Mouse (Mus musculus) heart, embryonic 14.5 days (tissue): ENCODE results near the gene Olfr376. TPM values are rescaled to one million over a fixed set of nuclear protein-coding genes. Genes with fewer than 3 reads are reported as not detected.

Source experiments
- ATAC-seq: fragments of 200-750 bp; cut with Nextera tagmentation; 2 replicates; pipeline ENCODE4 v1.8.0; 2017; ENCODE audit warnings: low read depth, moderate TSS enrichment; ENCODE audit not compliant: insufficient number of reproducible peaks, insufficient read depth, low FRiP score
- H3K27ac ChIP-seq, 2 experiments: fragments of 200-500 bp in 1 of 2; fragments of 300-500 bp in 1 of 2; sonication (generic) in 1 of 2; replicated peaks in 1 of 2; 2 replicates each; pipeline ENCODE4 v1.5.1; 2012 to 2014; ENCODE audit warnings: low read depth in 2 of 2, low read length in 2 of 2, control low read depth in 1 of 2, mild to moderate bottlenecking in 1 of 2, mixed read lengths in 1 of 2; ENCODE audit not compliant: control insufficient read depth in 1 of 2, insufficient read depth in 1 of 2
- H3K27me3 ChIP-seq: fragments of 300-500 bp; sonication (generic); 2 replicates; pipeline ENCODE4 v1.6.1; 2014; ENCODE audit warnings: mild to moderate bottlenecking, low read length, control low read depth; ENCODE audit not compliant: control insufficient read depth, insufficient read depth
- H3K36me3 ChIP-seq: fragments of 300-500 bp; sonication (generic); 2 replicates; pipeline ENCODE4 v1.6.1; 2014; ENCODE audit warnings: mild to moderate bottlenecking, control low read depth, low read length, mixed read lengths; ENCODE audit not compliant: control insufficient read depth, insufficient read depth
- H3K4me1 ChIP-seq, 2 experiments: fragments of 200-500 bp in 1 of 2; fragments of 300-500 bp in 1 of 2; sonication (generic) in 1 of 2; 2 replicates each; pipeline ENCODE4 v1.6.1; 2012 to 2014; ENCODE audit warnings: low read length in 2 of 2, control low read depth in 1 of 2, mixed read lengths in 1 of 2; ENCODE audit not compliant: control insufficient read depth in 2 of 2, insufficient read depth in 2 of 2
- H3K4me2 ChIP-seq: fragments of 300-500 bp; sonication (generic); 2 replicates; pipeline ENCODE4 v1.6.1; 2014; ENCODE audit warnings: mild to moderate bottlenecking, low read length
- H3K4me3 ChIP-seq, 2 experiments: fragments of 200-500 bp in 1 of 2; fragments of 300-500 bp in 1 of 2; sonication (generic) in 1 of 2; 2 replicates each; pipeline ENCODE4 v1.5.1; 2012 to 2014; ENCODE audit warnings: low read length in 2 of 2, mild to moderate bottlenecking in 2 of 2, control low read depth in 1 of 2, low read depth in 1 of 2, moderate library complexity in 1 of 2; ENCODE audit not compliant: control insufficient read depth in 1 of 2, insufficient read depth in 1 of 2
- H3K9ac ChIP-seq: fragments of 300-500 bp; sonication (generic); 2 replicates; pipeline ENCODE4 v1.6.1; 2014; ENCODE audit warnings: mild to moderate bottlenecking, low read length
- H3K9me3 ChIP-seq: fragments of 300-500 bp; sonication (generic); 2 replicates; pipeline ENCODE4 v1.6.1; 2016; ENCODE audit warnings: low read length, control low read depth; ENCODE audit not compliant: control insufficient read depth
- WGBS: fragments of 180-500 bp; shearing (Covaris S2); extraction: QIAGEN DNeasy Blood & Tissue Kit; methylation state at CpG from one replicate; pipeline ENCODE4 v1.1.7; 2014; 5-methylcytosine and 5-hydroxymethylcytosine counted together
- polyA plus RNA-seq: library from polyadenylated mRNA; unstranded; fragments of >200 nt; fragmentation: Nextera tagmentation; extraction: Ambion mirVana; gene quantifications from 2 replicates; pipeline ENCODE4 v1.2.1, GENCODE M21; 2014

Olfr376 gene
- polyA plus RNA-seq, 1 experiment from 2014 or later: not detected

DNA sequence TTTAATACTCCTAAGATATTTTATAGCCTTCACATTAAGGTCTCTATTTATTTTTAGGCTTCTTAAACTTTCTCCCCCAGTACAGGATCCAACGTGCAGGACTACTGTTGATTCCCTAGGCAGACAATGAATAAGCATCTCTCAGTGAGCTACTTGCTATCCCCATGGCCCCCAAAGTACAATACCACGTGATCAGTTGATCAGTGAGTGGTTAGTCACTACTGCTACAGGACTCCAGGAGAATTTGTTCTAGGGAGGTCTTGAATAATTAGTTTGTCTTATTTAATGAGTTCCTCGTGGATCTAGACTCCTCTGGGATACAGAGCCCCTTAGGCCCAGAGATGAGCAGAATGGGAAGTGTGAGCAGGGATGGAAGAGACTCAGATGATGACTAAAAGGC is 20.6 kb upstream of the Olfr376 start, which contains the start of gene Olfr20:
Gene Olfr20, plus strand, starts transcription at position 301 of the 400 bp plus-strand sequence.
- WGBS: 36% methylated on average over 3 of the region's 3 CpGs
- H3K9ac ChIP-seq: no peak within 1 kb of the TSS
- ATAC-seq: no peak
- H3K27ac ChIP-seq: no peak within 1 kb of the TSS
- H3K4me2 ChIP-seq: no peak within 1 kb of the TSS
- H3K4me1 ChIP-seq: no peaks in the 10 kb centered on the region
- H3K4me3 ChIP-seq: no peak within 1 kb of the TSS
- no peaks in the 10 kb centered on the region for H3K27me3 ChIP-seq
- H3K9me3 ChIP-seq: no peaks in the 10 kb centered on the region
- no peaks in the 10 kb centered on the region for H3K36me3 ChIP-seq

DNA sequence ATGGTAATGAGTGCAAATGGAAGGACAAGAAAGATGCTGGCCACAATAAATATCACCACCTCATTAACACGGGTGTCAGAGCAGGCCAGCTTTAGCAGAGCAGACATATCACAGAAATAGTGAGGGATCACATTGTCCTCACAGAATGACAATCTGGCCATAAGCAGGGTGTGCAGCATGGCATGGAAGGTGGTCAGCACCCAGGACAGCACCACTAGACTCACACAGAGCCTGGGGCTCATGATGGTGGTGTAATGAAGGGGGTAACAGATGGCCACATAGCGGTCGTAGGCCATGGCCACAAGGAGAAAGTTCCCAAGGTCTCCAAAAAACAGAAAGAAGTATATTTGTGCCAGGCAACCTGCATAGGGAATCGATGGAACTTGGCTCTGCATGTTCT is 24.3 kb downstream of the Olfr376 start:
- Histone ChIP-seq H3K9ac (no peak overlapping the region), H3K36me3 (no peaks in the 10 kb centered on the region), H3K4me2 (no peak overlapping the region), H3K9me3 (0 out of 2 replicates have a peak, but pooled peaks cover 4% of the 10 kb centered on the region), H3K27ac (no peak overlapping the region), H3K4me3 (no peak overlapping the region), H3K27me3 (no peaks in the 10 kb centered on the region), H3K4me1 (no peaks in the 10 kb centered on the region)
- no peak for ATAC-seq
- 69% methylated on average over 4 of the region's 4 CpGs for WGBS

GRCm38 (mm10) chr11:73399514-73399913 is 28.5 kb downstream of the Olfr376 start, which contains the start of gene Olfr1:
Olfr1 (minus strand) TSS chr11:73399614.
- no peaks in the 10 kb centered on the region for H3K4me1 ChIP-seq
- no peak for ATAC-seq
- no peaks in the 10 kb centered on the region for H3K36me3 ChIP-seq
- no peak within 1 kb of the TSS for H3K4me2 ChIP-seq
- no peak within 1 kb of the TSS for H3K4me3 ChIP-seq
- H3K27me3 ChIP-seq: no peaks in the 10 kb centered on the region
- H3K9me3 ChIP-seq: 0 out of 2 replicates have a peak, but pooled peaks cover 4% of the 10 kb centered on the region
- no peak within 1 kb of the TSS for H3K9ac ChIP-seq
- H3K27ac ChIP-seq: no peak within 1 kb of the TSS

Other genes with a start within 250 kb of the Olfr376 start
- 7.9 and 8.8 TPM in 2 replicates for gene Haspin, start 233.0 kb upstream of the Olfr376 start, polyA plus RNA-seq
- gene P2rx5, start 210.8 kb upstream of the Olfr376 start, polyA plus RNA-seq: 1.3 and 1.6 TPM in 2 replicates
- gene Emc6, start 194.2 kb upstream of the Olfr376 start, polyA plus RNA-seq: 114 and 121 TPM in 2 replicates
- gene Tax1bp3, start 194.2 kb upstream of the Olfr376 start, polyA plus RNA-seq: 270 TPM in 2 replicates
- 12.3 and 14.0 TPM in 2 replicates for gene Ctns, start 172.2 kb upstream of the Olfr376 start, polyA plus RNA-seq
- 0.41 and 0.66 TPM in 2 replicates for gene Shpk, start 171.8 kb upstream of the Olfr376 start, polyA plus RNA-seq
- gene Trpv1, start 137.0 kb upstream of the Olfr376 start, polyA plus RNA-seq: not detected in 2 replicates
- gene Trpv3, start 103.9 kb upstream of the Olfr376 start, polyA plus RNA-seq: 0.04 and 0.15 TPM in 2 replicates
- 0.14 TPM in 1 of 2 replicates, not detected in the other for gene Aspa, start 41.6 kb upstream of the Olfr376 start, polyA plus RNA-seq
- not detected in 2 replicates for gene Gm49340, start 41.5 kb upstream of the Olfr376 start, polyA plus RNA-seq
- not detected in 2 replicates for gene Spata22, start 41.5 kb upstream of the Olfr376 start, polyA plus RNA-seq
- not detected in 2 replicates for gene Olfr20, start 20.5 kb upstream of the Olfr376 start, polyA plus RNA-seq
- gene Olfr1, start 28.4 kb downstream of the Olfr376 start, polyA plus RNA-seq: not detected in 2 replicates
- gene Olfr378, start 57.2 kb downstream of the Olfr376 start, polyA plus RNA-seq: not detected in 2 replicates
- gene Olfr380, start 86.3 kb downstream of the Olfr376 start, polyA plus RNA-seq: not detected in 2 replicates
- gene Olfr381, start 120.4 kb downstream of the Olfr376 start, polyA plus RNA-seq: not detected in 2 replicates
- not detected in 2 replicates for gene Olfr382, start 146.0 kb downstream of the Olfr376 start, polyA plus RNA-seq
- not detected in 2 replicates for gene Olfr385, start 221.8 kb downstream of the Olfr376 start, polyA plus RNA-seq
- gene Olfr384, start 227.3 kb downstream of the Olfr376 start, polyA plus RNA-seq: not detected in 2 replicates